Mouse (Mus musculus): Measurements from ENCODE around the gene Brms1l. TPM values are rescaled to one million over a fixed set of nuclear protein-coding genes. Genes with fewer than 3 reads are reported as not detected.
"Not testable (repeated sequence)": the region's sequence is repeated elsewhere in the genome, so short reads cannot be mapped to it uniquely, and the experiment has no call there.

The Brms1l gene
- 22.5 TPM for polyA plus RNA-seq (2012; fragmentation: generic; extraction: Trizol)
- long read RNA-seq, experiment 1, transcript Brms1l-201 (10 exons, 2,609 nt): major isoform, 15 of 18 reads
- long read RNA-seq, experiment 1, partial matches to known transcripts: 2 of 18 reads
- long read RNA-seq, experiment 1, other reads (novel, unspliced or antisense): 1 of 18 reads
- long read RNA-seq, experiment 2, transcript Brms1l-201 (10 exons, 2,609 nt): major isoform, 216 of 228 reads
- long read RNA-seq, experiment 2, partial matches to known transcripts: 3 of 228 reads
- long read RNA-seq, experiment 2, other reads (novel, unspliced or antisense): 9 of 228 reads

DNA sequence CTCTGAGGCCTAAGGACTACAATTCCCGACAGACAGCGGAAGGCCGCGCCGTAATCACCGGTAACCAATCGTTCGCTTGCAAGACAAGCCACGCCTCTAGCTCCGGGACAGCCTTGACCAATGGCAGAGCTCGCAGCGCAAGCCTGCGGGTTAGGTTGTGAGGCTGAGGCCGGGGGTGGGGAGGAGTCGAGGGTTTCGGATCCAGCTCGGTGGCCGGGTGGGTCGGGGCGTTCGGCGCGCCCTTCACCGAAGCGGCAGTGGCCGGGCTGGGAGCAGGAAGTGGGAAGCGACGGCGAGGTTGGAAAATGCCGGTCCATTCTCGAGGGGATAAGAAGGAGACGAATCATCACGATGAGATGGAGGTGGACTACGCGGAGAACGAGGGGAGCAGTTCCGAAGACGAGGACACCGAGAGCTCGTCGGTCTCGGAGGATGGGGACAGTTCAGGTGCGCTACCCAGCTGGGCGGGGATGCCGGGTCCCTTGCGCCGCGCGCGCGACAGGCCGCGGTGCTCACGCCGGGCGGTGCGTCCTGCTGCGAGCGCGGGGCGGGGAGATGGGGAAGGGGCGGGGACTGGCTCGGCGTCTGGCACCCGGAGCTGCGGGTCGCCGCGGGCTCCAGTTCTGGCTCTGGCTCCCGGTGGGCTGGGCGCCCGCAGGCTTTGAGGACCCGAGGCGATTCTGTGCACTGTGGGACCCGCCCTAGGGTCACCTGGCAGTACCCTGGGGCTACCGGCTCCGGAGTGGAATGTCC is at the start of gene Brms1l:
Brms1l (plus strand) TSS at position 126 of the 753 bp plus-strand sequence.
- Histone ChIP-seq H3K4me3 (ENCODE audit: insufficient read depth, poor library complexity, severe bottlenecking) (peak within 1 kb of the TSS; percentile 98), H3K79me2 (ENCODE audit: control insufficient read depth, insufficient read depth) (peaks cover 32% of the 10 kb centered on the region), H3ac (ENCODE audit: control insufficient read depth, insufficient read length, low read depth) (peak within 1 kb of the TSS; percentile 72), H3K27me3 (ENCODE audit: control insufficient read depth, insufficient read depth, insufficient read length) (no peaks in the 10 kb centered on the region), H3K36me3 (ENCODE audit: control insufficient read depth, insufficient read depth) (peaks cover 8% of the 10 kb centered on the region), H3K79me3 (ENCODE audit: low read depth) (peaks cover 17% of the 10 kb centered on the region)
- TF ChIP-seq MYOD1 (IDR thresholded peaks at IDR 0.05; ENCODE audit: control insufficient read depth, insufficient read length, low read depth): no peak
- no peak for TF ChIP-seq FOSL1 (IDR thresholded peaks at IDR 0.05; ENCODE audit: insufficient read depth, low read length, poor library complexity, severe bottlenecking)
- no peak for TF ChIP-seq MYOG (IDR thresholded peaks at IDR 0.05; ENCODE audit: control insufficient read depth, extremely low read depth, insufficient read length)
- no peak for TF ChIP-seq CTCF (IDR thresholded peaks at IDR 0.05; ENCODE audit: control insufficient read depth, insufficient read depth, insufficient read length)
- no peak for TF ChIP-seq CEBPB (IDR thresholded peaks at IDR 0.05; ENCODE audit: low read depth)
- TF ChIP-seq USF1 (IDR thresholded peaks at IDR 0.05; ENCODE audit: low read depth): no peak
- no peak for TF ChIP-seq MAX (IDR thresholded peaks at IDR 0.05)

DNA sequence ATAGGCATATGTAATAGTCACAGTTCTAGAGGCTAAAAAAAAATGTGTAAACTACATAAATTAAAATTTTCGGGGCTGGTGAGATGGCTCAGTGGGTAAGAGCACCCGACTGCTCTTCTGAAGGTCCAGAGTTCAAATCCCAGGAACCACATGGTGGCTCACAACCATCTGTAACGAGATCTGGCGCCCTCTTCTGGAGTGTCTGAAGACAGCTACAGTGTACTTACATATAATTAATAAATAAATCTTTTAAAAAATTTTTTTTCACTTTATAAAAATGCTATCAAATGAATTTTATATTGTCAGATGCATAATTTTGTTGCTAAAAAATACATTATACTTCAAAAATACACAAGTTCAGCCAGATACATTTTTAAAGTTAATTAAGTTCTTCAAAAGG is 41.6 kb upstream of the Brms1l start:
- peaks cover 15% of the 10 kb centered on the region for H3K79me2 ChIP-seq (ENCODE audit: control insufficient read depth, insufficient read depth)
- not testable (repeated sequence) for H3K36me3 ChIP-seq (ENCODE audit: control insufficient read depth, insufficient read depth); H3K79me3 ChIP-seq (ENCODE audit: low read depth); H3K4me3 ChIP-seq (ENCODE audit: insufficient read depth, poor library complexity, severe bottlenecking); H3ac ChIP-seq (ENCODE audit: control insufficient read depth, insufficient read length, low read depth); H3K27me3 ChIP-seq (ENCODE audit: control insufficient read depth, insufficient read depth, insufficient read length)

DNA sequence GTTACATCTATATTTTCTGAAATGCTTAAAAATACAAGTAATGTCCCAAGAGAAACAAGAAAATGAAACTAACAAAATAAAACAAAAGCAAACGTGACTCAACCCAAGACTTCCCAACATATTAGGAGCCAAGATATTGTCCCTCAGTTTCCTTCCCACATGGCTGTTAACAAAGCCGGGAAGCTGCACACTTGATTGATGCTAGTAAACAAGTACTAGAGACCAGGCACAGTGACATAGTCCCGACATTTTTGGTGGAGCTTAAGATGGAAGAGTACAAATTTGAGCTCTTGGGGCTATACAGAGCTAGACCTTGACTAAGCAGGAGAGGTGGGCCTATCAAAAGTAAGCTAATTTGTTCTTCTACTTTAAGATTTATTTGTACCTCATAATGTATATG is 39.0 kb upstream of the Brms1l start:
- TF ChIP-seq CTCF (IDR thresholded peaks at IDR 0.05; ENCODE audit: control insufficient read depth, insufficient read depth, insufficient read length): no peak
- TF ChIP-seq MYOD1 (IDR thresholded peaks at IDR 0.05; ENCODE audit: control insufficient read depth, insufficient read length, low read depth): no peak
- TF ChIP-seq MAX (IDR thresholded peaks at IDR 0.05): no peak
- TF ChIP-seq MYOG (IDR thresholded peaks at IDR 0.05; ENCODE audit: control insufficient read depth, extremely low read depth, insufficient read length): no peak
- no peak for TF ChIP-seq CEBPB (IDR thresholded peaks at IDR 0.05; ENCODE audit: low read depth)
- TF ChIP-seq USF1 (IDR thresholded peaks at IDR 0.05; ENCODE audit: low read depth): no peak
- TF ChIP-seq FOSL1 (IDR thresholded peaks at IDR 0.05; ENCODE audit: insufficient read depth, low read length, poor library complexity, severe bottlenecking): no peak
- no peak overlapping the region for H3ac ChIP-seq (ENCODE audit: control insufficient read depth, insufficient read length, low read depth)
- H3K4me3 ChIP-seq (ENCODE audit: insufficient read depth, poor library complexity, severe bottlenecking): no peak overlapping the region
- H3K79me3 ChIP-seq (ENCODE audit: low read depth): peaks cover 12% of the 10 kb centered on the region
- H3K36me3 ChIP-seq (ENCODE audit: control insufficient read depth, insufficient read depth): no peaks in the 10 kb centered on the region
- peaks cover 32% of the 10 kb centered on the region for H3K79me2 ChIP-seq (ENCODE audit: control insufficient read depth, insufficient read depth)
- no peaks in the 10 kb centered on the region for H3K27me3 ChIP-seq (ENCODE audit: control insufficient read depth, insufficient read depth, insufficient read length)

DNA sequence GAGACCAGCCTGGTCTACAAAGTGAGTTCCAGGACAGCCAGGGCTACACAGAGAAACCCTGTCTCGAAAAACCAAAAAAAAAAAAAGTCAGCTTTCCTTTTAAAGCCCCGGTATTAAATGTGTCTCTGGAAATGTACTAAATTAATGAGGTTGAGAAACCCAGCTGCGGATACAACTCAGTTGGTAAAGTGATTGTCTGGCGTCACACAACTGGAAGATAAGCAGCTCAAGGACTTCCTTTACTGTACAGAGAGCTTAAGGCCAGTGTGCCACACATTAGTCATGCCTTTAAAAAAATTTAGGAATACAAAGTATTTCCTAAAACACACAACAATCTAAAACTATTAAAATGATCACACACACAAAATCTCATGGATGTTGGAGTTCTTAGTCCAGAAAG is 37.4 kb upstream of the Brms1l start:
- H3K27me3 ChIP-seq (ENCODE audit: control insufficient read depth, insufficient read depth, insufficient read length): no peaks in the 10 kb centered on the region
- peaks cover 32% of the 10 kb centered on the region for H3K79me2 ChIP-seq (ENCODE audit: control insufficient read depth, insufficient read depth)
- H3K79me3 ChIP-seq (ENCODE audit: low read depth): peaks cover 12% of the 10 kb centered on the region
- no peak overlapping the region for H3K4me3 ChIP-seq (ENCODE audit: insufficient read depth, poor library complexity, severe bottlenecking)
- no peak overlapping the region for H3ac ChIP-seq (ENCODE audit: control insufficient read depth, insufficient read length, low read depth)
- H3K36me3 ChIP-seq (ENCODE audit: control insufficient read depth, insufficient read depth): no peaks in the 10 kb centered on the region
- TF ChIP-seq MYOD1 (IDR thresholded peaks at IDR 0.05; ENCODE audit: control insufficient read depth, insufficient read length, low read depth): no peak
- TF ChIP-seq FOSL1 (IDR thresholded peaks at IDR 0.05; ENCODE audit: insufficient read depth, low read length, poor library complexity, severe bottlenecking): no peak
- TF ChIP-seq MAX (IDR thresholded peaks at IDR 0.05): no peak
- TF ChIP-seq USF1 (IDR thresholded peaks at IDR 0.05; ENCODE audit: low read depth): no peak
- no peak for TF ChIP-seq CEBPB (IDR thresholded peaks at IDR 0.05; ENCODE audit: low read depth)
- TF ChIP-seq CTCF (IDR thresholded peaks at IDR 0.05; ENCODE audit: control insufficient read depth, insufficient read depth, insufficient read length): no peak
- no peak for TF ChIP-seq MYOG (IDR thresholded peaks at IDR 0.05; ENCODE audit: control insufficient read depth, extremely low read depth, insufficient read length)

DNA sequence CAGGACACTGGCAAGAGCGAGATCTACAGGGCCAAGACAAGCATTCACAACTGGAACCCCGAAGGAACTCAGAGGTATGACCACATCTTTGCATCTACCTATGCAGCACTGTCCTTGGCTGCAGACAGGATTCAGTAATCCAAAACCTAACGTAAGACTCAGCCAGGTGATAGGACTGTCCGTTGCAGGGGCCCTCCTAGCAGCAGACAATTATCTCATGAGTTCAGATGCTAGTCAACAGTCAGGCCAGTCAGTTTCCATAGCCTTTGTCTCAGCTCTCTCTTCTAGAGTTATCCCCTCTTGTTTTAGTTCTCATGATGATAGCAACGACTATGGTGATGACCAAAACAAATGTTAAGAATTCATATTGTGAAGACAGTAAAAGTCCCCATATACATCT is 36.0 kb upstream of the Brms1l start:
- TF ChIP-seq CEBPB (IDR thresholded peaks at IDR 0.05; ENCODE audit: low read depth) (no peak), MYOD1 (IDR thresholded peaks at IDR 0.05; ENCODE audit: control insufficient read depth, insufficient read length, low read depth) (no peak), MAX (IDR thresholded peaks at IDR 0.05) (no peak), FOSL1 (IDR thresholded peaks at IDR 0.05; ENCODE audit: insufficient read depth, low read length, poor library complexity, severe bottlenecking) (no peak), USF1 (IDR thresholded peaks at IDR 0.05; ENCODE audit: low read depth) (no peak), CTCF (IDR thresholded peaks at IDR 0.05; ENCODE audit: control insufficient read depth, insufficient read depth, insufficient read length) (no peak), MYOG (IDR thresholded peaks at IDR 0.05; ENCODE audit: control insufficient read depth, extremely low read depth, insufficient read length) (no peak)
- Histone ChIP-seq H3K27me3 (ENCODE audit: control insufficient read depth, insufficient read depth, insufficient read length) (no peaks in the 10 kb centered on the region), H3K4me3 (ENCODE audit: insufficient read depth, poor library complexity, severe bottlenecking) (no peak overlapping the region), H3K79me2 (ENCODE audit: control insufficient read depth, insufficient read depth) (peaks cover 39% of the 10 kb centered on the region), H3K36me3 (ENCODE audit: control insufficient read depth, insufficient read depth) (no peaks in the 10 kb centered on the region), H3ac (ENCODE audit: control insufficient read depth, insufficient read length, low read depth) (no peak overlapping the region), H3K79me3 (ENCODE audit: low read depth) (peaks cover 12% of the 10 kb centered on the region)

Data from C2C12 (cell line).